Mouse (Mus musculus) thymus, adult 2 months (tissue): ENCODE measurements around the gene Zfp385a. TPM values are rescaled to one million over a fixed set of nuclear protein-coding genes. Genes with fewer than 3 reads are reported as not detected.

Experiments
- DNase-seq: peaks from one replicate; pipeline ENCODE4 v3.0.0; 2021
- H3K27ac ChIP-seq: fragments of 200-500 bp; 2 replicates; pipeline ENCODE4 v1.5.1; 2012; ENCODE audit warnings: low read length, control low read depth; ENCODE audit not compliant: control insufficient read depth, insufficient read depth
- H3K27me3 ChIP-seq: fragments of 200-500 bp; 2 replicates; pipeline ENCODE4 v1.6.1; 2012; ENCODE audit warnings: mild to moderate bottlenecking, low read length, moderate library complexity, mixed read lengths; ENCODE audit not compliant: control insufficient read depth, insufficient read depth
- H3K36me3 ChIP-seq: fragments of 200-500 bp; 2 replicates; pipeline ENCODE4 v1.6.1; 2012; ENCODE audit warnings: mild to moderate bottlenecking, low read length, moderate library complexity; ENCODE audit not compliant: control insufficient read depth, insufficient read depth
- H3K4me1 ChIP-seq: fragments of 200-500 bp; replicated peaks from 2 replicates; pipeline ENCODE4 v1.6.1; 2012; ENCODE audit warnings: low read length; ENCODE audit not compliant: control insufficient read depth, insufficient read depth
- H3K4me3 ChIP-seq: fragments of 200-500 bp; 2 replicates; pipeline ENCODE4 v1.5.1; 2012; ENCODE audit warnings: mild to moderate bottlenecking, low read length, control low read depth, moderate library complexity; ENCODE audit not compliant: control insufficient read depth, insufficient read depth
- CTCF ChIP-seq: fragments of 200-500 bp; IDR thresholded peaks from 2 replicates; pipeline ENCODE4 v1.5.1; 2012; ENCODE audit warnings: mild to moderate bottlenecking, control low read depth, low read length, moderate library complexity, borderline replicate concordance; ENCODE audit not compliant: control insufficient read depth, poor library complexity, insufficient read depth; ENCODE audit errors: extremely low read depth
- POLR2A ChIP-seq: fragments of 200-500 bp; IDR thresholded peaks from 2 replicates; pipeline ENCODE4 v1.6.1; 2012; ENCODE audit warnings: mild to moderate bottlenecking, low read length, control low read depth, moderate library complexity; ENCODE audit not compliant: control insufficient read depth, poor library complexity, insufficient read depth; ENCODE audit errors: extremely low read depth
- WGBS: fragments of 180-500 bp; shearing (Covaris S2); methylation state at CpG from one replicate; pipeline ENCODE4 v1.1.7; 2018; 5-methylcytosine and 5-hydroxymethylcytosine counted together
- polyA plus RNA-seq: library from polyadenylated mRNA; depleted of rRNA; stranded (reverse); fragments of >200 nt; gene quantifications from 2 replicates; pipeline ENCODE4 v1.2.3, GENCODE M21; 2012

The Zfp385a gene
- polyA plus RNA-seq, 1 experiment = 18.6 TPM

GRCm38 (mm10) chr15:103339166-103339960 lies 530 bp downstream of the Zfp385a start:
- DNase-seq = no peak
- Histone ChIP-seq H3K4me1 (peaks cover 26% of the 10 kb centered on the region), H3K27me3 (no peaks in the 10 kb centered on the region), H3K4me3 (peak overlapping the region; percentile 82), H3K27ac (no peak overlapping the region), H3K36me3 (no peaks in the 10 kb centered on the region)
- WGBS = 3% methylated on average over 31 of the region's 31 CpGs
- TF ChIP-seq POLR2A (no peak), CTCF (no peak)

GRCm38 (mm10) chr15:103338829-103339165 lies 1.1 kb downstream of the Zfp385a start:
- no peak for DNase-seq
- Histone ChIP-seq H3K4me1 (peaks cover 28% of the 10 kb centered on the region), H3K27me3 (no peaks in the 10 kb centered on the region), H3K36me3 (no peaks in the 10 kb centered on the region), H3K4me3 (peak overlapping the region; percentile 82; the same call in 1 of the 2 replicates), H3K27ac (no peak overlapping the region)
- 35% methylated on average over 4 of the region's 4 CpGs for WGBS
- TF ChIP-seq CTCF (no peak), POLR2A (no peak)

GRCm38 (mm10) chr15:103336996-103337667 lies 2.8 kb downstream of the Zfp385a start:
- Histone ChIP-seq H3K4me1 (peaks cover 34% of the 10 kb centered on the region), H3K27ac (no peak overlapping the region), H3K36me3 (no peaks in the 10 kb centered on the region), H3K4me3 (no peak overlapping the region), H3K27me3 (no peaks in the 10 kb centered on the region)
- WGBS = 70% methylated on average over 11 of the region's 11 CpGs
- no peak for TF ChIP-seq CTCF
- no peak for TF ChIP-seq POLR2A
- DNase-seq = no peak

- Histone ChIP-seq H3K36me3 (no peaks in the 10 kb centered on the region), H3K27me3 (no peaks in the 10 kb centered on the region), H3K27ac (no peak overlapping the region), H3K4me1 (peaks cover 31% of the 10 kb centered on the region), H3K4me3 (no peak overlapping the region)
- DNase-seq = no peak
- TF ChIP-seq CTCF (no peak), POLR2A (no peak)
- WGBS = 90% methylated on average over 7 of the region's 7 CpGs
Observed at GRCm38 (mm10) chr15:103335488-103336235, 4.2 kb downstream of the Zfp385a start.

GRCm38 (mm10) chr15:103335040-103335439 lies 4.9 kb downstream of the Zfp385a start:
- H3K4me1 ChIP-seq = peaks cover 27% of the 10 kb centered on the region
- H3K27me3 ChIP-seq = no peaks in the 10 kb centered on the region
- WGBS = 92% methylated on average over 3 of the region's 3 CpGs
- H3K4me3 ChIP-seq = no peak overlapping the region
- no peaks in the 10 kb centered on the region for H3K36me3 ChIP-seq
- no peak for DNase-seq
- TF ChIP-seq POLR2A (no peak), CTCF (no peak)
- no peak overlapping the region for H3K27ac ChIP-seq

- DNase-seq = no peak
- WGBS = 65% methylated on average over 2 of the region's 2 CpGs
Observed at GRCm38 (mm10) chr15:103334194-103334593, 5.7 kb downstream of the Zfp385a start.

More at GRCm38 (mm10) chr15:103334194-103334593, 5.7 kb downstream of the Zfp385a start:
- H3K36me3 ChIP-seq = no peaks in the 10 kb centered on the region
- peaks cover 22% of the 10 kb centered on the region for H3K4me1 ChIP-seq
- no peak overlapping the region for H3K4me3 ChIP-seq
- H3K27me3 ChIP-seq = no peaks in the 10 kb centered on the region
- no peak overlapping the region; the same call in 1 of the 2 replicates for H3K27ac ChIP-seq
- TF ChIP-seq CTCF = no peak
- TF ChIP-seq POLR2A = no peak
